Mouse (Mus musculus): ENCODE measurements around the gene Evc. TPM values are rescaled to one million over a fixed set of nuclear protein-coding genes. Genes with fewer than 3 reads are reported as not detected.

Evc gene
- polyA plus RNA-seq, 1 experiment: 22.2 TPM

GRCm38 (mm10) chr5:37310026-37310425, 26.7 kb downstream of the Evc start:
- Histone ChIP-seq H3ac (ENCODE audit: control insufficient read depth, insufficient read length, low read depth) (no peak overlapping the region), H3K4me3 (ENCODE audit: insufficient read depth, poor library complexity, severe bottlenecking) (no peak overlapping the region), H3K36me3 (ENCODE audit: control insufficient read depth, insufficient read depth) (no peaks in the 10 kb centered on the region), H3K27me3 (ENCODE audit: control insufficient read depth, insufficient read depth, insufficient read length) (no peaks in the 10 kb centered on the region), H3K79me2 (ENCODE audit: control insufficient read depth, insufficient read depth) (no peaks in the 10 kb centered on the region), H3K79me3 (ENCODE audit: low read depth) (no peaks in the 10 kb centered on the region)
- TF ChIP-seq CTCF (IDR thresholded peaks at IDR 0.05; ENCODE audit: control insufficient read depth, insufficient read depth, insufficient read length): no peak
- TF ChIP-seq MYOG (IDR thresholded peaks at IDR 0.05; ENCODE audit: control insufficient read depth, extremely low read depth, insufficient read length): no peak
- TF ChIP-seq USF1 (IDR thresholded peaks at IDR 0.05; ENCODE audit: low read depth): no peak
- no peak for TF ChIP-seq CEBPB (IDR thresholded peaks at IDR 0.05; ENCODE audit: low read depth)
- no peak for TF ChIP-seq FOSL1 (IDR thresholded peaks at IDR 0.05; ENCODE audit: insufficient read depth, low read length, poor library complexity, severe bottlenecking)
- TF ChIP-seq MYOD1 (IDR thresholded peaks at IDR 0.05; ENCODE audit: control insufficient read depth, insufficient read length, low read depth): no peak
- TF ChIP-seq MAX (IDR thresholded peaks at IDR 0.05): no peak

DNA sequence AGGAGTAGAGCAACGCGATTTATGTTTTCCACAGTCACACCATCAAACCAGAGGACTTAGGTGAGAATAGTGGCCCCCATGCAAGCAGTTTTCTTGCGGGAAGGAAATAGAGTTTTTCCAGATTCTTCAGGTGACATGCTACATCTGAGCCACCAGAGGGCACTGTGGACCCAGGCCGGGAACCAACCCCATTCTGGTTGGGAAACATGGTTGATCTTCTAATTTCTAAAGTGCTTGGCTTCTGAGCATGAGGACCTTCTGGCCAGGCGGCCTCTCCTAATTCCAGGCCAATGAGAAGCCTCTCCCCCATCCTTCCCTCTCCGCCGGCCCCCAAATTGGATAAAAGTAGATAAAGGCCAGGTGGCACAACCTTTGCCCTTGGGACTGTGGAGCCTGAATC, 38.3 kb downstream of the Evc start:
- Histone ChIP-seq H3K79me2 (ENCODE audit: control insufficient read depth, insufficient read depth) (no peaks in the 10 kb centered on the region), H3K36me3 (ENCODE audit: control insufficient read depth, insufficient read depth) (no peaks in the 10 kb centered on the region), H3K27me3 (ENCODE audit: control insufficient read depth, insufficient read depth, insufficient read length) (peaks cover 5% of the 10 kb centered on the region), H3ac (ENCODE audit: control insufficient read depth, insufficient read length, low read depth) (no peak overlapping the region), H3K79me3 (ENCODE audit: low read depth) (no peaks in the 10 kb centered on the region), H3K4me3 (ENCODE audit: insufficient read depth, poor library complexity, severe bottlenecking) (no peak overlapping the region)
- peak; percentile 54 for TF ChIP-seq CTCF (IDR thresholded peaks at IDR 0.05; ENCODE audit: control insufficient read depth, insufficient read depth, insufficient read length)
- TF ChIP-seq CEBPB (IDR thresholded peaks at IDR 0.05; ENCODE audit: low read depth): no peak

GRCm38 (mm10) chr5:37296717-37297116, 40.0 kb downstream of the Evc start:
- Histone ChIP-seq H3K79me2 (ENCODE audit: control insufficient read depth, insufficient read depth) (no peaks in the 10 kb centered on the region), H3K79me3 (ENCODE audit: low read depth) (no peaks in the 10 kb centered on the region), H3K36me3 (ENCODE audit: control insufficient read depth, insufficient read depth) (no peaks in the 10 kb centered on the region), H3K4me3 (ENCODE audit: insufficient read depth, poor library complexity, severe bottlenecking) (no peak overlapping the region), H3ac (ENCODE audit: control insufficient read depth, insufficient read length, low read depth) (no peak overlapping the region), H3K27me3 (ENCODE audit: control insufficient read depth, insufficient read depth, insufficient read length) (peaks cover 5% of the 10 kb centered on the region)
- TF ChIP-seq CEBPB (IDR thresholded peaks at IDR 0.05; ENCODE audit: low read depth) (no peak), MYOG (IDR thresholded peaks at IDR 0.05; ENCODE audit: control insufficient read depth, extremely low read depth, insufficient read length) (no peak), MYOD1 (IDR thresholded peaks at IDR 0.05; ENCODE audit: control insufficient read depth, insufficient read length, low read depth) (no peak), CTCF (IDR thresholded peaks at IDR 0.05; ENCODE audit: control insufficient read depth, insufficient read depth, insufficient read length) (no peak), MAX (IDR thresholded peaks at IDR 0.05) (no peak), USF1 (IDR thresholded peaks at IDR 0.05; ENCODE audit: low read depth) (no peak), FOSL1 (IDR thresholded peaks at IDR 0.05; ENCODE audit: insufficient read depth, low read length, poor library complexity, severe bottlenecking) (no peak)

DNA sequence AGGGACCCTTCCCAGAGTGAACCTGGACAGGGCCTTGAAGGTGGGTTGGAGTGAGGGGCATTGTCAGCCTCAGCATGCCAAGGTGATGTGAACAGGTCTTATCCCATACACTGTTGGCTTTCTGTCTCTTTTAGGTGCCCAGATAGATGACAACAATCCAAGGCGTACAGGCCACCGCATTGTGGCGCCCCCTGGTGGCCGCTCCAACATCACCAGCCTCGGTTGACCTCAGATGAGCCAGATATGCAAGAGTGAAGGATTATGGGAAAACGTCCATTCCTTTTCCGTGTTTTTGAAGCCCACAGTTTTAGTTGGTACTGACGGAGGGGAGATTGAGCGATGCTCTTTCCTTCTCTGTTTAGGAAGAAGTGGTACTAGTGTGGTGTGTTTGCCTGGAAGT, 45.7 kb downstream of the Evc start:
- Histone ChIP-seq H3K4me3 (ENCODE audit: insufficient read depth, poor library complexity, severe bottlenecking) (no peak overlapping the region), H3K27me3 (ENCODE audit: control insufficient read depth, insufficient read depth, insufficient read length) (peaks cover 5% of the 10 kb centered on the region), H3K79me3 (ENCODE audit: low read depth) (no peaks in the 10 kb centered on the region), H3K36me3 (ENCODE audit: control insufficient read depth, insufficient read depth) (no peaks in the 10 kb centered on the region), H3K79me2 (ENCODE audit: control insufficient read depth, insufficient read depth) (no peaks in the 10 kb centered on the region), H3ac (ENCODE audit: control insufficient read depth, insufficient read length, low read depth) (no peak overlapping the region)
- TF ChIP-seq MAX (IDR thresholded peaks at IDR 0.05) (no peak), USF1 (IDR thresholded peaks at IDR 0.05; ENCODE audit: low read depth) (no peak), CTCF (IDR thresholded peaks at IDR 0.05; ENCODE audit: control insufficient read depth, insufficient read depth, insufficient read length) (peak; percentile 4), MYOG (IDR thresholded peaks at IDR 0.05; ENCODE audit: control insufficient read depth, extremely low read depth, insufficient read length) (no peak), FOSL1 (IDR thresholded peaks at IDR 0.05; ENCODE audit: insufficient read depth, low read length, poor library complexity, severe bottlenecking) (no peak), CEBPB (IDR thresholded peaks at IDR 0.05; ENCODE audit: low read depth) (no peak)

GRCm38 (mm10) chr5:37289236-37289635, 47.5 kb downstream of the Evc start:
- no peaks in the 10 kb centered on the region for H3K79me2 ChIP-seq (ENCODE audit: control insufficient read depth, insufficient read depth)
- H3ac ChIP-seq (ENCODE audit: control insufficient read depth, insufficient read length, low read depth): no peak overlapping the region
- H3K36me3 ChIP-seq (ENCODE audit: control insufficient read depth, insufficient read depth): no peaks in the 10 kb centered on the region
- H3K4me3 ChIP-seq (ENCODE audit: insufficient read depth, poor library complexity, severe bottlenecking): no peak overlapping the region
- no peaks in the 10 kb centered on the region for H3K79me3 ChIP-seq (ENCODE audit: low read depth)
- TF ChIP-seq MYOD1 (IDR thresholded peaks at IDR 0.05; ENCODE audit: control insufficient read depth, insufficient read length, low read depth): no peak
- no peak for TF ChIP-seq MYOG (IDR thresholded peaks at IDR 0.05; ENCODE audit: control insufficient read depth, extremely low read depth, insufficient read length)
- no peak for TF ChIP-seq CEBPB (IDR thresholded peaks at IDR 0.05; ENCODE audit: low read depth)
- no peak for TF ChIP-seq MAX (IDR thresholded peaks at IDR 0.05)
- no peak for TF ChIP-seq USF1 (IDR thresholded peaks at IDR 0.05; ENCODE audit: low read depth)
- TF ChIP-seq FOSL1 (IDR thresholded peaks at IDR 0.05; ENCODE audit: insufficient read depth, low read length, poor library complexity, severe bottlenecking): no peak
- TF ChIP-seq CTCF (IDR thresholded peaks at IDR 0.05; ENCODE audit: control insufficient read depth, insufficient read depth, insufficient read length): no peak
- H3K27me3 ChIP-seq (ENCODE audit: control insufficient read depth, insufficient read depth, insufficient read length): no peaks in the 10 kb centered on the region

GRCm38 (mm10) chr5:37288374-37288773, 48.3 kb downstream of the Evc start:
- Histone ChIP-seq H3K79me3 (ENCODE audit: low read depth) (no peaks in the 10 kb centered on the region), H3K27me3 (ENCODE audit: control insufficient read depth, insufficient read depth, insufficient read length) (no peaks in the 10 kb centered on the region), H3K36me3 (ENCODE audit: control insufficient read depth, insufficient read depth) (no peaks in the 10 kb centered on the region), H3K4me3 (ENCODE audit: insufficient read depth, poor library complexity, severe bottlenecking) (no peak overlapping the region), H3K79me2 (ENCODE audit: control insufficient read depth, insufficient read depth) (no peaks in the 10 kb centered on the region), H3ac (ENCODE audit: control insufficient read depth, insufficient read length, low read depth) (no peak overlapping the region)
- no peak for TF ChIP-seq MYOD1 (IDR thresholded peaks at IDR 0.05; ENCODE audit: control insufficient read depth, insufficient read length, low read depth)
- TF ChIP-seq CTCF (IDR thresholded peaks at IDR 0.05; ENCODE audit: control insufficient read depth, insufficient read depth, insufficient read length): peak; percentile 43
